Mouse (Mus musculus): ENCODE results near the gene Fxr2. TPM values are rescaled to one million over a fixed set of nuclear protein-coding genes. Genes with fewer than 3 reads are reported as not detected.
"Not testable (repeated sequence)": the region's sequence is repeated elsewhere in the genome, so short reads cannot be mapped to it uniquely, and the experiment has no call there.

Fxr2 gene
- polyA plus RNA-seq, 1 experiment: 132 TPM

DNA sequence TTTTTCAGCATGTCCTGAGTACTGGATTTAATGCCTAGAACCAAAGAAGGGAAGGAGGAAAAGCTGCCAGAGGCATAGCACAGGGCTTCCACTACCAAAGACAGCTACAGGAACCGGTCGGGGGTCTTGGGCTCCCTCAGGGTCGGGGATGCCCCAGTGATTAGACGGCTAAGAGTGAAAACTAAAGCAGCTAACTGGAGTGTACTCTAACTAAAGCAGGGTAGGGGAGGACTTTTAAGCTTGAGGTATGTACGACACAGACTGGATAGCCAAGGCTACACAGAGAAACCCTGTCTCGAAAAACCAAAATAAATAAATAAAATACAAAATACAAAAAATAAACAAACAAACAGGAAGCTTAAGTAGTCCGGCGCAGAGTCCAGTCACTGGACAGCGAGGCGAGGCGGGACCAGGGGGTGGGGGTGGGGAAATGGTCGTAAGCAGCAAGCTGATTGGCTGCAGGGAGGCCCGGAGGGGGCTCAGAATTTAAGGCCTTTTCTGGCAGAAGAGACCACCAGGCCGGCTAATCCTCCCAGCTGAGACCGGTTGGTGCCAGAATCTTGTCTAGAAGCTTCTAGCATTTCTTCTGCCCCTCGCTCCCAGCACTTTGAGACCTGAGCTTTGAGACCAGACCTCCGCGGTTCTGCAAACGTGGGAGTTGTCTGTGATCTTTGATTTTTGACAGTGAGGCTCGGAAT lies 11.1 kb upstream of the Fxr2 start, which contains the start of gene Sat2:
TSS of gene Sat2 (plus strand) at position 454 of the 698 bp plus-strand sequence.
- TF ChIP-seq POLR2A (IDR thresholded peaks at IDR 0.05; ENCODE audit: extremely low read depth, insufficient read depth, low read length): peak; percentile 50; the same call in 1 of the 2 replicates
- no peak for TF ChIP-seq CTCF (IDR thresholded peaks at IDR 0.05; ENCODE audit: extremely low read depth, insufficient read depth, low read length)
- Histone ChIP-seq H3K4me1 (ENCODE audit: control insufficient read depth, insufficient read depth, low read length) (peaks cover 3% of the 10 kb centered on the region; the same call in 1 of the 2 replicates), H3K27ac (ENCODE audit: insufficient read depth, low read length) (0 out of 2 replicates have a peak within 1 kb of the TSS, but pooled peaks have one; percentile 43), H3K4me3 (ENCODE audit: insufficient read depth, low read length) (peak within 1 kb of the TSS; percentile 59)

DNA sequence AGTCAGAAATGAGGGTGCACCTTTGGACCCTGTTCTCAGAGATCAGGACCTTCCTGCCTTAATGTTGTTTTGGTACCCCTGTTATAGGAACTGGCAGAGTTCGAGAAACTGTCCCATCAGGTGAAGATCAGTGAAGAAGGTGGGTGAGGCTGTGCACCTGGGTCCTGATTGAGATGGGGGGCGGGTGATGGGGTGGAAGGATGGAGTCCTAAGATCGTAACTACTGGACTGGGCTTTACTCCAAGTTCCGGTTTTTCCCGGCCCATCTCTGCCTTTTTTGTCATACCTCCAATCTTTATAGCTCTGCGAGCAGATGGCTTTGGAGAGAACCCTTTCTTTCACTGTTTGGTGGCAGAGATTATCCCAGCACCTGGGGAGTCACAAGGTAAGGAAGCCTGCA lies 10.4 kb upstream of the Fxr2 start:
- peaks cover 3% of the 10 kb centered on the region; the same call in 1 of the 2 replicates for H3K4me1 ChIP-seq (ENCODE audit: control insufficient read depth, insufficient read depth, low read length)
- H3K4me3 ChIP-seq (ENCODE audit: insufficient read depth, low read length): peak overlapping the region; percentile 59
- TF ChIP-seq CTCF (IDR thresholded peaks at IDR 0.05; ENCODE audit: extremely low read depth, insufficient read depth, low read length) (no peak), POLR2A (IDR thresholded peaks at IDR 0.05; ENCODE audit: extremely low read depth, insufficient read depth, low read length) (no peak)
- H3K27ac ChIP-seq (ENCODE audit: insufficient read depth, low read length): no peak overlapping the region

DNA sequence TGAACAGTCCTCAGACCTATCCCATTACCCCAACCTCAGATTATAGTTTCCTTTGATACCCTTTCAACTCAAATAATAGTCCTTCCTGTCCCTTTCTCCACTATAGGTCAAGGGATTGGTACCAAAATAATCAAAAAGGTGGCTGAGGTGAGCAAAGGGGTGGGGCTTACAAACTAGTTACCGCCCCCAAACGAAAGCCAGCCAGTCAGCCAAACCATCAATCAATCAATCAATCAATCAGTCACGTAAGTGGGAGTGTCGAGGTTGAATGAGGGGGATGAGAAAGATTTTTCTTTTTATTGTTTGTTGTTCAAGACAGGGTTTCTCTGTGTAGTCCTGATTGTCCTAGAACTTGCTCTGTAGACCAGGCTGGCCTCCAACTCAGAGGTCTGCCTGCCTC lies 9.8 kb upstream of the Fxr2 start:
- Histone ChIP-seq H3K4me1 (ENCODE audit: control insufficient read depth, insufficient read depth, low read length) (peaks cover 3% of the 10 kb centered on the region; the same call in 1 of the 2 replicates), H3K27ac (ENCODE audit: insufficient read depth, low read length) (no peak overlapping the region), H3K4me3 (ENCODE audit: insufficient read depth, low read length) (peak overlapping the region; percentile 59)
- no peak for TF ChIP-seq CTCF (IDR thresholded peaks at IDR 0.05; ENCODE audit: extremely low read depth, insufficient read depth, low read length)
- no peak for TF ChIP-seq POLR2A (IDR thresholded peaks at IDR 0.05; ENCODE audit: extremely low read depth, insufficient read depth, low read length)

DNA sequence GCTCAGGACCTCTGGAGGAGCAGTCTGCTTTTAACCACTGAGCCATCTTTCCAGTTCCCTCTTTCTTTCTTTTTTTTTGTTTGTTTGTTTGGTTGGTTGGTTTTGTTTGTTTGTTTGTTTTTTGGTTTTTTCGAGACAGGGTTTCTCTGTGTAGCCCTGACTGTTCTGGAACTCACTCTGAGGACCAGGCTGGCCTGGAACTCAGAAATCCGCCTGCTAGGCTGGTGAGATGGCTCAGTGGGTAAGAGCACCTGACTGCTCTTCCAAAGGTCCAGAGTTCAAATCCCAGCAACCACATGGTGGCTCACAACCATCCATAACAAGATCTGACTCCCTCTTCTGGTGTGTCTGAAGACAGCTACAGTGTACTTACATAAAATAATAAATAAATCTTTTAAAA lies 8.5 kb upstream of the Fxr2 start:
- H3K4me1 ChIP-seq (ENCODE audit: control insufficient read depth, insufficient read depth, low read length); H3K27ac ChIP-seq (ENCODE audit: insufficient read depth, low read length); H3K4me3 ChIP-seq (ENCODE audit: insufficient read depth, low read length): not testable (repeated sequence)

DNA sequence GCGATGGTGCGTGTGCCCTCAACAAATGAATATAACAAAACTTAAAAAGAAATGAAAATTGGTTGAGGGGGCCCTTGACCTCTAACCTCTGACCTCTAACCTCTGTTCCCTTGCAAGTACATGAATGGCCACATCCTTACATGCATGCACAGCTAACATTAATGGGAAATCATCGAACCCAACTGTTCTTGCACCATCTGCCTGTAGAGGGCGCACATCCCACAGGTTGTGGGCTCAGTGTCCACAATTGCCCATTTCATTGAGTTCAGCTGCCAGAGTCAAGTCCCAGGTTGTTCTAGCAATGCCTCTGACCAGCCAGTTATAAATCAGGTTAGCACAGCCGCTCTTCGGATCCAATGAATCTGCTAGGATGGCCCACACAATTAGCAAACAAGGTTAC lies 4.5 kb upstream of the Fxr2 start:
- H3K27ac ChIP-seq (ENCODE audit: insufficient read depth, low read length): no peak overlapping the region

DNA sequence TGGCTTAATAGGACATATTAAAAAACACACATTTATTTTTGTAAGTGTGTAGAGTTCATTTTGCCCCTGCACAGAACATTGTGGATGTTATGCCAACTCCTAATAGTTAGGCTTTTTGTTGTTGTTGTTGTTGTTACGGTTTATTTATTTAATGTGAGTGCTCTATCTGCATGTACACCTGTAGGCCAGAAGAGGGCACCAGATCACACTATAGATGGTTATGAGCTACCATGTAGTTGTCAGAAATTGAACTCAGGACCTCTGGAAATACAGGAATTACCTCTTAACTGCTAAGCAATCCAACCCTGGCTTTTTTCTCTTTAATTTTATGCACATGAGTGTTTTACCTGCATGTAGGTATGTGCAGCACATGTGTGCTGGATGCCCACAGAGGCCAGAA lies 3.0 kb upstream of the Fxr2 start:
- H3K4me1 ChIP-seq (ENCODE audit: control insufficient read depth, insufficient read depth, low read length): peaks cover 1% of the 10 kb centered on the region; the same call in 1 of the 2 replicates
- TF ChIP-seq CTCF (IDR thresholded peaks at IDR 0.05; ENCODE audit: extremely low read depth, insufficient read depth, low read length): no peak
- TF ChIP-seq POLR2A (IDR thresholded peaks at IDR 0.05; ENCODE audit: extremely low read depth, insufficient read depth, low read length): no peak
- H3K4me3 ChIP-seq (ENCODE audit: insufficient read depth, low read length): no peak overlapping the region
- no peak overlapping the region for H3K27ac ChIP-seq (ENCODE audit: insufficient read depth, low read length)

More for the DNA sequence above, 4.5 kb upstream of the Fxr2 start:
- Histone ChIP-seq H3K4me1 (ENCODE audit: control insufficient read depth, insufficient read depth, low read length) (no peaks in the 10 kb centered on the region), H3K4me3 (ENCODE audit: insufficient read depth, low read length) (no peak overlapping the region)
- peak; percentile 97 for TF ChIP-seq CTCF (IDR thresholded peaks at IDR 0.05; ENCODE audit: extremely low read depth, insufficient read depth, low read length)
- TF ChIP-seq POLR2A (IDR thresholded peaks at IDR 0.05; ENCODE audit: extremely low read depth, insufficient read depth, low read length): no peak

DNA sequence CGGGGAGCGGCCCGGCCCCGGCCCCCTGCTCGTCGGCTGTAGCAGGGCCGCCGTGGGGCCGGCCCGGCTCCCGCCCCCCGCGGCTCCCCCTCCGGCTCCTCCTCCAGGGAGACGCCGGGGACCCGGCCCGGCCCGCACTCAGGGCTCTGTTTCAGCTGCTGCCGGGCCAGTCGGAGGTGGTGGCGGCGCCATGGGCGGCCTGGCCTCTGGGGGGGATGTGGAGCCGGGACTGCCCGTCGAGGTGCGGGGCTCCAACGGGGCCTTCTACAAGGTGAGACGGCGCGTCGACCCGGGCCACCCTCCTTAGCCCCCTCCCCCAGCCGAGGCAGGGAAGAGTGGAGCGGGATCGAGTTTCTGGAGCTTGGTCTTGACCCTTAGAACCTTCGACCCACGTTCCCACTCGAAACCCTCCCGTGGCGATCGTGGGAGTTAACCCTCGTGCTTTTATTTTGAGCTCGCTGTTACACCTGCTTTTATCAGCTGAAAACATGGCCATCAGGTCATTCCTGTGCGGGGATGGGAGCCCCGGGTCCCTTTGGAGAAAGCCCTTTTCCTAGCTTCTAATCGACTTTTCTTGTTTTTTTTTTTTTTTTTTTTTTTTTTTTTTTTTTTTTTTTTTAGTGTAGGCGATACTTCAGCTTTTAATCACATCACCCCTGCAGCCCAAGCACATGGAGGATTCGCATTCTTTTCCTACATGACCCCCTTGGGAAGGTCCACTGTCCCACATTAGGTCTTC lies 507 bp downstream of the Fxr2 start:
- Histone ChIP-seq H3K4me1 (ENCODE audit: control insufficient read depth, insufficient read depth, low read length) (peaks cover 1% of the 10 kb centered on the region; the same call in 1 of the 2 replicates), H3K4me3 (ENCODE audit: insufficient read depth, low read length) (peak overlapping the region; percentile 96), H3K27ac (ENCODE audit: insufficient read depth, low read length) (peak overlapping the region; percentile 30; the same call in 1 of the 2 replicates)
- TF ChIP-seq POLR2A (IDR thresholded peaks at IDR 0.05; ENCODE audit: extremely low read depth, insufficient read depth, low read length): no peak

DNA sequence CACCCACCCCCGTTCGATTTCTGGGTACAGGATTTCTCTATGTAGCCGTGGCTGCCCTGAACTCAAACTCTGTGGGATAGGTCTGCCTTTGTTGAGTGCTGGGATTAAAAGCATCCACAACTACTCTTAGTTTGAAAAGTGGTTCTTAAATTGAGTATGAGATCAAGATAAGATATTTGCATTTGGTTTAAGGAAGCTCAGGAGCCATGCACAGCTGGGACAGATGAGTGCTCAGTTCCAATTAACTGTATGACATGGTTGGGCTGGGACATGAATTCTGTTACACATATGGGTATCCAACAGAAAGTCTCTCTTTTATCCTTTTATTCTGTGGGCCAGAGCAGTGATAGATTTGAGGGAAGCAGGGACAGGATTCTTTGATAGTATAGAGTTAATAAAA lies 2.7 kb downstream of the Fxr2 start:
- Histone ChIP-seq H3K4me1 (ENCODE audit: control insufficient read depth, insufficient read depth, low read length) (peaks cover 1% of the 10 kb centered on the region; the same call in 1 of the 2 replicates), H3K4me3 (ENCODE audit: insufficient read depth, low read length) (no peak overlapping the region), H3K27ac (ENCODE audit: insufficient read depth, low read length) (no peak overlapping the region)
- no peak for TF ChIP-seq CTCF (IDR thresholded peaks at IDR 0.05; ENCODE audit: extremely low read depth, insufficient read depth, low read length)
- TF ChIP-seq POLR2A (IDR thresholded peaks at IDR 0.05; ENCODE audit: extremely low read depth, insufficient read depth, low read length): no peak

DNA sequence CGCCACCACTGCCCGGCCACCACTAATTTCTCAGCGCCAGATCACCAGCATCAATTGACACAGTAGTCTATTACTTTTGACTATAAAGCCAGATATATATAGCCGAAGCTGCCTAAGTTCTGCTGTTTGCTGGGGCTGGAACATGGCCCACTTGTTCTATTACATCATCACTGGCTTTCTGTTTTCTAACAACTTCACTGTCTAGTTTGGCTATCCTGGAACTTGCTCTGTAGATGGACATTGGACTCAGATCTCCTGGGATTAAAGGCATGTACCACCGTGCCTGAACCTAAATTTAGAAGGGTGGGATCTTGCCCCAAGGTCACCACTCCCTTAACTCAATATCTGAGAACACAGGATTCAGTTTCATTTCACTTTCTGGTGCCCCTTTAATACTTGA lies 13.1 kb downstream of the Fxr2 start:
- no peak for TF ChIP-seq CTCF (IDR thresholded peaks at IDR 0.05; ENCODE audit: extremely low read depth, insufficient read depth, low read length)
- TF ChIP-seq POLR2A (IDR thresholded peaks at IDR 0.05; ENCODE audit: extremely low read depth, insufficient read depth, low read length): no peak
- H3K4me1 ChIP-seq (ENCODE audit: control insufficient read depth, insufficient read depth, low read length): no peaks in the 10 kb centered on the region
- no peak overlapping the region for H3K4me3 ChIP-seq (ENCODE audit: insufficient read depth, low read length)
- no peak overlapping the region for H3K27ac ChIP-seq (ENCODE audit: insufficient read depth, low read length)

DNA sequence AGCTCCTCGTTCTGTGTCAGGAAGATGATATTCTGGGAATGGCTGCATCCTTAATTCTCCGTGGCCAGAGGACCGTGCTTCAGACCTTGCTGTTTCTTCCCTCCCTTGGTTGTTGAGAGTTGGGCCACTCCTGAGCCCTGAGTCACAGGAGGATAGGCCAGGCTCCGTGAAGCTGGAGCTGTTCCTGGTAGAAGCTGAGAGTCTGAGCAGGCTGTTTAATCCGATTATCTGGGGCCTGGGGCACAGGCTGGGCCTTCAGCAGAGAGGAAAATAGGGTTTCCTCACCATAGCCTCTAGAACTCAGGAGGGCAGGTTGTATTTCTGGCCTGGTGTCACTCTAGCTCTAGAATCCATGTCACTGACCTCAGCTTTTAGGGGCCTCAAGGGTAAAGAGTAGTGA lies 20.6 kb downstream of the Fxr2 start:
- TF ChIP-seq CTCF (IDR thresholded peaks at IDR 0.05; ENCODE audit: extremely low read depth, insufficient read depth, low read length) (no peak), POLR2A (IDR thresholded peaks at IDR 0.05; ENCODE audit: extremely low read depth, insufficient read depth, low read length) (no peak)
- Histone ChIP-seq H3K4me1 (ENCODE audit: control insufficient read depth, insufficient read depth, low read length) (no peaks in the 10 kb centered on the region), H3K4me3 (ENCODE audit: insufficient read depth, low read length) (no peak overlapping the region), H3K27ac (ENCODE audit: insufficient read depth, low read length) (no peak overlapping the region)

Measured in cortical plate, adult 2 months (tissue).